Mouse (Mus musculus) kidney, postnatal 0 days (tissue): Measurements from ENCODE around the gene Nell2. TPM values are rescaled to one million over a fixed set of nuclear protein-coding genes. Genes with fewer than 3 reads are reported as not detected.

ENCODE experiments used
- ATAC-seq: fragments of 200-750 bp; cut with Nextera tagmentation; replicated peaks from 2 replicates; pipeline ENCODE4 v1.8.0; 2017; ENCODE audit warnings: low read depth, moderate number of reproducible peaks, moderate TSS enrichment, moderate library complexity; ENCODE audit not compliant: low FRiP score
- DNase-seq: peaks from one replicate; pipeline ENCODE4 v3.0.0-alpha.2; 2016; ENCODE audit warnings: low spot score
- H3K27ac ChIP-seq: fragments of 300-500 bp; sonication (generic); 2 replicates; pipeline ENCODE4 v1.5.1; 2014; ENCODE audit warnings: mild to moderate bottlenecking
- H3K27me3 ChIP-seq: fragments of 300-500 bp; sonication (generic); 2 replicates; pipeline ENCODE4 v1.6.1; 2014; ENCODE audit warnings: low read length, mixed read lengths; ENCODE audit not compliant: insufficient read depth
- H3K36me3 ChIP-seq: fragments of 300-500 bp; sonication (generic); 2 replicates; pipeline ENCODE4 v1.6.1; 2014; ENCODE audit warnings: low read length, mixed read lengths; ENCODE audit not compliant: insufficient read depth
- H3K4me1 ChIP-seq: fragments of 300-500 bp; sonication (generic); replicated peaks from 2 replicates; pipeline ENCODE4 v1.6.1; 2014; ENCODE audit warnings: antibody characterized with exemption, low read length, mixed read lengths; ENCODE audit not compliant: insufficient read depth
- H3K4me2 ChIP-seq: fragments of 300-500 bp; sonication (generic); 2 replicates; pipeline ENCODE4 v1.6.1; 2014; ENCODE audit warnings: mild to moderate bottlenecking, low read length, moderate library complexity, mixed read lengths
- H3K4me3 ChIP-seq: fragments of 300-500 bp; sonication (generic); replicated peaks from 2 replicates; pipeline ENCODE4 v1.5.1; 2014; ENCODE audit warnings: low read depth, low read length
- H3K9ac ChIP-seq: fragments of 300-500 bp; sonication (generic); 2 replicates; pipeline ENCODE4 v1.6.1; 2014; ENCODE audit warnings: low read depth, low read length
- H3K9me3 ChIP-seq: fragments of 300-500 bp; sonication (generic); replicated peaks from 2 replicates; pipeline ENCODE4 v1.6.1; 2016; ENCODE audit warnings: low read length, inconsistent platforms, mixed read lengths
- CTCF ChIP-seq: IDR thresholded peaks from 2 replicates; pipeline ENCODE4 v1.5.1; 2016; ENCODE audit warnings: antibody characterized with exemption, low read depth, mild to moderate bottlenecking, moderate library complexity
- WGBS: fragments of 180-500 bp; shearing (Covaris S2); extraction: QIAGEN DNeasy Blood & Tissue Kit; methylation state at CpG from one replicate; pipeline ENCODE4 v1.1.7; 2014; 5-methylcytosine and 5-hydroxymethylcytosine counted together
- polyA plus RNA-seq: library from polyadenylated mRNA; unstranded; fragments of >200 nt; fragmentation: Nextera tagmentation; extraction: Ambion mirVana; gene quantifications from 2 replicates; pipeline ENCODE4 v1.2.1, GENCODE M21; 2015

The Nell2 gene
- polyA plus RNA-seq, 1 experiment from 2014 or later: 8.2 TPM

GRCm38 (mm10) chr15:95380859-95381258, 147.5 kb downstream of the Nell2 start:
- no peak overlapping the region for H3K4me2 ChIP-seq
- DNase-seq (no peak), ATAC-seq (no peak)
- no peak overlapping the region for H3K27ac ChIP-seq
- H3K9me3 ChIP-seq: no peaks in the 10 kb centered on the region
- no peaks in the 10 kb centered on the region for H3K4me1 ChIP-seq
- no peaks in the 10 kb centered on the region for H3K27me3 ChIP-seq
- no peaks in the 10 kb centered on the region for H3K36me3 ChIP-seq
- WGBS: 54% methylated on average over 2 of the region's 2 CpGs
- H3K9ac ChIP-seq: no peak overlapping the region
- no peak overlapping the region for H3K4me3 ChIP-seq
- TF ChIP-seq CTCF: no peak

- H3K36me3 ChIP-seq: no peaks in the 10 kb centered on the region
- ATAC-seq (no peak), DNase-seq (no peak)
- H3K4me1 ChIP-seq: no peaks in the 10 kb centered on the region
- no peak overlapping the region for H3K4me2 ChIP-seq
- no peak overlapping the region for H3K4me3 ChIP-seq
- WGBS: 71% methylated on average over 16 of the region's 16 CpGs
- no peak overlapping the region for H3K27ac ChIP-seq
- H3K9ac ChIP-seq: no peak overlapping the region
- no peaks in the 10 kb centered on the region for H3K9me3 ChIP-seq
- H3K27me3 ChIP-seq: no peaks in the 10 kb centered on the region
- no peak for TF ChIP-seq CTCF
Measured at GRCm38 (mm10) chr15:95370720-95371395, 157.5 kb downstream of the Nell2 start.

- no peak overlapping the region for H3K27ac ChIP-seq
- no peaks in the 10 kb centered on the region for H3K36me3 ChIP-seq
- ATAC-seq: no peak
- H3K9ac ChIP-seq: no peak overlapping the region
- DNase-seq: no peak
- TF ChIP-seq CTCF: no peak
- H3K4me1 ChIP-seq: no peaks in the 10 kb centered on the region
- 87% methylated on average over 10 of the region's 10 CpGs for WGBS
- H3K4me2 ChIP-seq: no peak overlapping the region
- H3K9me3 ChIP-seq: no peaks in the 10 kb centered on the region
- H3K27me3 ChIP-seq: no peaks in the 10 kb centered on the region
- H3K4me3 ChIP-seq: no peak overlapping the region
Measured at GRCm38 (mm10) chr15:95368185-95368584, 160.2 kb downstream of the Nell2 start.

- Histone ChIP-seq H3K9ac (no peak overlapping the region), H3K4me1 (no peaks in the 10 kb centered on the region), H3K4me3 (no peak overlapping the region), H3K4me2 (no peak overlapping the region), H3K27me3 (no peaks in the 10 kb centered on the region), H3K36me3 (no peaks in the 10 kb centered on the region), H3K9me3 (no peaks in the 10 kb centered on the region), H3K27ac (no peak overlapping the region)
- 66% methylated on average over 3 of the region's 3 CpGs for WGBS
- no peak for TF ChIP-seq CTCF
- DNase-seq: no peak
- ATAC-seq: no peak
Measured at GRCm38 (mm10) chr15:95366506-95366905, 161.9 kb downstream of the Nell2 start.

GRCm38 (mm10) chr15:95354806-95355205, 173.6 kb downstream of the Nell2 start:
- Histone ChIP-seq H3K27me3 (no peaks in the 10 kb centered on the region), H3K27ac (no peak overlapping the region), H3K36me3 (no peaks in the 10 kb centered on the region), H3K4me3 (no peak overlapping the region), H3K4me1 (no peaks in the 10 kb centered on the region), H3K9ac (no peak overlapping the region), H3K4me2 (no peak overlapping the region), H3K9me3 (no peaks in the 10 kb centered on the region)
- DNase-seq: no peak
- TF ChIP-seq CTCF: no peak
- 84% methylated on average over 1 of the region's 1 CpGs for WGBS
- ATAC-seq: no peak

- DNase-seq (no peak), ATAC-seq (no peak)
- WGBS: 81% methylated on average over 11 of the region's 11 CpGs
- H3K36me3 ChIP-seq: no peaks in the 10 kb centered on the region
- H3K27me3 ChIP-seq: no peaks in the 10 kb centered on the region
- H3K4me3 ChIP-seq: no peak overlapping the region
- no peak for TF ChIP-seq CTCF
- no peak overlapping the region for H3K27ac ChIP-seq
- H3K9ac ChIP-seq: no peak overlapping the region
- H3K4me2 ChIP-seq: no peak overlapping the region
- no peaks in the 10 kb centered on the region for H3K4me1 ChIP-seq
- no peaks in the 10 kb centered on the region for H3K9me3 ChIP-seq
Measured at GRCm38 (mm10) chr15:95334323-95335296, 193.7 kb downstream of the Nell2 start.
